In genomic region chr8:121296597-121296996, GRCm38 (mm10) we compare ENCODE assay signal across 12 mouse cellular contexts.
A peak's percentile ranks its signal among the peaks of the same experiment; 100 is the strongest.
DNase-seq lines count a peak whose midpoint lies in the region; ATAC-seq lines count a peak whose summit lies in the region.
"Had no signal": no experiment of that assay in that cellular context is flagged by ENCODE, and none has a peak within 500 bp of the region (broad histone marks: within the 10 kb centered on the region; RNA-seq: fewer than 3 reads in every experiment).

No protein-coding gene starts in this region.

- ATAC-seq in embryonic facial prominence, embryonic 14.5 days (ENCODE audit: low read depth), result no peak
- ATAC-seq in hindbrain, embryonic 13.5 days (ENCODE audit: low FRiP score), result peak; percentile 66; the same call in 1 of the 2 replicates

- 0 out of 2 replicates have a peak, but pooled peaks cover 3% of the 10 kb centered on the region for H3K27me3 ChIP-seq in embryonic facial prominence, embryonic 14.5 days (replicated peaks; ENCODE audit: control insufficient read depth, insufficient read depth, low read length)
- H3K27me3 ChIP-seq in hindbrain, embryonic 13.5 days, result peaks cover 14% of the 10 kb centered on the region; the same call in 1 of the 2 replicates

- H3K36me3 ChIP-seq in embryonic facial prominence, embryonic 14.5 days (ENCODE audit: control insufficient read depth, insufficient read depth, low read length), result no peaks in the 10 kb centered on the region
- H3K36me3 ChIP-seq in hindbrain, embryonic 13.5 days, result no peaks in the 10 kb centered on the region
- H3K36me3 ChIP-seq: heart, embryonic 13.5 days; limb, embryonic 12.5 days had no signal

- H3K9me3 ChIP-seq in embryonic facial prominence, embryonic 14.5 days (ENCODE audit: control insufficient read depth, low read length), result no peaks in the 10 kb centered on the region
- no peaks in the 10 kb centered on the region for H3K9me3 ChIP-seq in hindbrain, embryonic 13.5 days
- H3K9me3 ChIP-seq: heart, embryonic 13.5 days; limb, embryonic 12.5 days had no signal

- WGBS in embryonic facial prominence, embryonic 14.5 days, result 33% methylated on average over 5 of the region's 5 CpGs
- WGBS in hindbrain, embryonic 13.5 days, result 34% methylated on average over 5 of the region's 5 CpGs

- peak; percentile 43 to 51 for DNase-seq in left cerebral cortex, postnatal 25 days (ENCODE audit: low spot score in 2 of 2)
- no peak for DNase-seq in left cerebral cortex, postnatal 4 days
- peak; percentile 48 for DNase-seq in embryonic facial prominence, embryonic 14.5 days (ENCODE audit: low spot score)
- DNase-seq in retina, embryonic 14.5 days (ENCODE audit: low spot score), result peak; percentile 37
- DNase-seq in cerebellum, postnatal 25 days, result no peak
- DNase-seq in urinary bladder, postnatal 36 days (ENCODE audit: low spot score in 2 of 2), result no peak
- DNase-seq: cerebellum, adult 8-10 months; kidney, postnatal 10 days; lung, postnatal 36 days had no signal

- H3K4me2 ChIP-seq in embryonic facial prominence, embryonic 14.5 days (ENCODE audit: low read depth, low read length), result no peak overlapping the region
- peak overlapping the region; percentile 13; the same call in 1 of the 2 replicates for H3K4me2 ChIP-seq in hindbrain, embryonic 13.5 days
- H3K4me2 ChIP-seq: heart, embryonic 13.5 days; limb, embryonic 12.5 days had no signal

- intact Hi-C loops in left cerebral cortex, postnatal 25 days (cut with DNase I), result no loop called here
- intact Hi-C loops in left cerebral cortex, postnatal 4 days (cut with DNase I), result no loop called here

- no peak overlapping the region for H3K4me3 ChIP-seq in embryonic facial prominence, embryonic 14.5 days (ENCODE audit: low read depth, low read length)
- H3K4me3 ChIP-seq in hindbrain, embryonic 13.5 days, result no peak overlapping the region
- H3K4me3 ChIP-seq: heart, embryonic 13.5 days; limb, embryonic 12.5 days had no signal

- H3K9ac ChIP-seq in embryonic facial prominence, embryonic 14.5 days (ENCODE audit: low read depth, low read length), result no peak overlapping the region
- H3K9ac ChIP-seq in hindbrain, embryonic 13.5 days, result no peak overlapping the region
- H3K9ac ChIP-seq: heart, embryonic 13.5 days; limb, embryonic 12.5 days had no signal

- H3K27ac ChIP-seq in embryonic facial prominence, embryonic 14.5 days (replicated peaks; ENCODE audit: low read depth, low read length), result no peak overlapping the region
- peak overlapping the region; percentile 75 for H3K27ac ChIP-seq in hindbrain, embryonic 13.5 days
- H3K27ac ChIP-seq: heart, embryonic 13.5 days; limb, embryonic 12.5 days had no signal

- peaks cover 33% of the 10 kb centered on the region for H3K4me1 ChIP-seq in embryonic facial prominence, embryonic 14.5 days (ENCODE audit: control insufficient read depth, insufficient read depth, low read length)
- peaks cover 51% of the 10 kb centered on the region for H3K4me1 ChIP-seq in hindbrain, embryonic 13.5 days (replicated peaks)

Comparison
In these comparisons a context has a peak if more than half of its experiments do, and no peak if none do; other contexts are left out.
1. DNase-seq: peak in left cerebral cortex, postnatal 25 days (2 of 2), embryonic facial prominence, embryonic 14.5 days (single experiment) and retina, embryonic 14.5 days (single experiment); none in left cerebral cortex, postnatal 4 days (single experiment), cerebellum, postnatal 25 days (0 of 2) and urinary bladder, postnatal 36 days (0 of 2).